Mouse (Mus musculus): ENCODE measurements around the gene Cnr2. TPM values are rescaled to one million over a fixed set of nuclear protein-coding genes. Genes with fewer than 3 reads are reported as not detected.

The Cnr2 gene
- polyA plus RNA-seq, 1 experiment: not detected

DNA sequence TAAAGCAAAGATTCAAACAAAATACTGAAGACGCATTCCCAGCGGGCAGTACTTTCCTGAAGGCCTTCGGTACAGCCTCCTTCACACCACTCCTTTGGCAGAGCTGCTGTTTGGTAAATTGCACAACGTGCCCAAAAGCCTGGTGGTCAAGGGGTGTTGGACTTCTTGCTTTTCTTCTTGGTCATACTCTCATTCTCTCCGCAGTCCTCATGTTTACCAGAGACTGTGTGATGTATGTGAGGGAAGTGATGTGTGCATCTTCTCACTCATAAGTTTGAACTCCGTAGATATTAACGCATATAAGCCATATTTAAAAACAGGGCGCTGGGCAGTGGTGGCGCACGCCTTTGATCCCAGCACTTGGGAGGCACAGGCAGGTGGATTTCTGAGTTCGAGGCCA, 40.6 kb upstream of the Cnr2 start:
- H3K4me2 ChIP-seq (ENCODE audit: low read depth): peak overlapping the region; percentile 86
- TF ChIP-seq TCF12 (IDR thresholded peaks at IDR 0.05; ENCODE audit: insufficient read depth, poor library complexity, severe bottlenecking) (no peak), MAX (IDR thresholded peaks at IDR 0.05; ENCODE audit: low read depth) (no peak), CEBPB (IDR thresholded peaks at IDR 0.05; ENCODE audit: insufficient read depth, poor library complexity, severe bottlenecking) (no peak), REST (IDR thresholded peaks at IDR 0.05; ENCODE audit: insufficient read depth, insufficient read length) (no peak), MYOG (IDR thresholded peaks at IDR 0.05; ENCODE audit: control insufficient read depth in 1 of 3, insufficient read depth in 1 of 3, insufficient read length in 2 of 3, low read depth in 2 of 3) (no peak), POLR2AphosphoS2 (IDR thresholded peaks at IDR 0.05; ENCODE audit: insufficient read length, low read depth) (no peak), POLR2A (IDR thresholded peaks at IDR 0.05; ENCODE audit: insufficient read length, low read depth) (no peak), USF1 (IDR thresholded peaks at IDR 0.05; ENCODE audit: low read depth) (no peak), SRF (IDR thresholded peaks at IDR 0.05; ENCODE audit: control insufficient read depth, insufficient read length, low read depth) (no peak), TCF3 (IDR thresholded peaks at IDR 0.05; ENCODE audit: insufficient read length, low read depth) (no peak), E2F4 (IDR thresholded peaks at IDR 0.05; ENCODE audit: insufficient read depth) (no peak), MYOD1 (IDR thresholded peaks at IDR 0.05; ENCODE audit: control insufficient read depth in 1 of 3, insufficient read length in 2 of 3, low read depth in 2 of 3) (no peak)
- H3K4me3 ChIP-seq: peak overlapping the region; percentile 82
- no peaks in the 10 kb centered on the region for H3K36me3 ChIP-seq (ENCODE audit: control insufficient read depth, insufficient read depth)
- H3K27me3 ChIP-seq (ENCODE audit: control insufficient read depth, insufficient read depth, insufficient read length): no peaks in the 10 kb centered on the region
- H3ac ChIP-seq (ENCODE audit: control insufficient read depth, insufficient read length): no peak overlapping the region
- peaks cover 32% of the 10 kb centered on the region for H3K79me2 ChIP-seq (ENCODE audit: control insufficient read depth, insufficient read depth)

DNA sequence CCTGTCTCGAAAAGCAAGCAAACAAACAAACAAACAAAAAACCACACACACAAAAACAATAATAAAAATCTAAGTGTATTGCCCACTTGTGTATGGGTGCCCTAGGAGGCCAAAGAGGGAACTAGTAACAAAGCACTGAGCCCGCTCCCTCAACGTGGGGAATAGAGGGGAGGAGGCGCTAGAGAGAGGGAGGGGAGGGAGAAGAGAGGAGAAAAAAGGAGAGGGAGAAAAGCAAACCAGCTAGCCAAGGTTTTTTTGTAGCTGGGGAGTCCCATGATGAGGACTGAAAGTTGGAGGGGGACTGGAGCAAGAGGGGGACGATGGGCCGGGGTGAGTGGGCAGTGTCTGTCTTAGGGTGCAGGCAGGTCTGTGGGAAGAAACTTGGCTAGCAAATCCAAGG, 40.1 kb upstream of the Cnr2 start:
- TF ChIP-seq MYOG (IDR thresholded peaks at IDR 0.05; ENCODE audit: control insufficient read depth in 1 of 3, insufficient read depth in 1 of 3, insufficient read length in 2 of 3, low read depth in 2 of 3) (no peak), CEBPB (IDR thresholded peaks at IDR 0.05; ENCODE audit: insufficient read depth, poor library complexity, severe bottlenecking) (no peak)

DNA sequence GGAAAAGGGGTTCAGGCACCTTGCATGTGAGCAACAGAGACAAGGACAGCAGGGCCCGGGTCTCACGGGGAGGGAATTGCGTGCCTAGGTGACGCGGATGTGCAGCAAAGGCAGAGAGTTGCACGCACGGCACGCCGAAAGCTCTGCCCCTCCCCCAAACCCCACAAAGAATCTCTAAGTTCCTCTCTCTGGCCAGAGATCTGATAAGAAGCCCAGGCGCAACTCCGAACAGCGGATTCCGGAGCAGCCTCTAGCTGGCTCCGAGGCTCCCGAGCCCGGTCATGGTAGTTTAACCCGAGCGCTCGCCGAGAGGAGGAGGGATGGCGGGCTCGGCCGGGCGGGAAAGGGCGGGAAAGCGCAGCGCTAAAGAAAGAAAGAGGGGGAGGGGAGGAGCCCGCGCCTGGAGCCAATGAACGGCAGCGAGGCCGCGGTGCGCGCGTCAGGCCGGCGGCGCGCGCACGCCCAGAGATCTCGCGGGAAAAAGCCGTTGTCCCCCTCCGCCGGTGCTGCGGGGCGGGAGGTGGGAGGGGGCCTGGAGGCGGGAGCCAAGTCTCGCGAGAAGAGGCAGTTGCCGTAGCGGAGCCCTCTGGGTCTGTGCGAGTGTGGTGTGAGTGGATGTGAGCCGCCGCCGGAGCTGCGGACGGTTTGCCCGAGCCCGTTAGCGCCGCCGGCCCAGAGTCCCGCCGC, 39.5 kb upstream of the Cnr2 start, which contains the start of gene Srsf10:
Gene Srsf10, plus strand, starts transcription at position 212 of the 687 bp plus-strand sequence.
- peak within 1 kb of the TSS; percentile 87 for H3K4me2 ChIP-seq (ENCODE audit: low read depth)
- H3K4me3 ChIP-seq: peak within 1 kb of the TSS; percentile 82
- peak within 1 kb of the TSS; percentile 93 for H3ac ChIP-seq (ENCODE audit: control insufficient read depth, insufficient read length)
- H3K79me2 ChIP-seq (ENCODE audit: control insufficient read depth, insufficient read depth): peaks cover 42% of the 10 kb centered on the region
- H3K27me3 ChIP-seq (ENCODE audit: control insufficient read depth, insufficient read depth, insufficient read length): no peaks in the 10 kb centered on the region
- TF ChIP-seq MAX (IDR thresholded peaks at IDR 0.05; ENCODE audit: low read depth): no peak
- TF ChIP-seq E2F4 (IDR thresholded peaks at IDR 0.05; ENCODE audit: insufficient read depth): peak; percentile 77
- TF ChIP-seq REST (IDR thresholded peaks at IDR 0.05; ENCODE audit: insufficient read depth, insufficient read length): no peak
- TF ChIP-seq POLR2A (IDR thresholded peaks at IDR 0.05; ENCODE audit: insufficient read length, low read depth): peak; percentile 89
- TF ChIP-seq POLR2AphosphoS2 (IDR thresholded peaks at IDR 0.05; ENCODE audit: insufficient read length, low read depth): peak; percentile 89
- no peak for TF ChIP-seq USF1 (IDR thresholded peaks at IDR 0.05; ENCODE audit: low read depth)
- no peak for TF ChIP-seq SRF (IDR thresholded peaks at IDR 0.05; ENCODE audit: control insufficient read depth, insufficient read length, low read depth)
- H3K36me3 ChIP-seq (ENCODE audit: control insufficient read depth, insufficient read depth): no peaks in the 10 kb centered on the region

More for the DNA sequence above, 40.1 kb upstream of the Cnr2 start:
- Histone ChIP-seq H3ac (ENCODE audit: control insufficient read depth, insufficient read length) (peak overlapping the region; percentile 93), H3K4me2 (ENCODE audit: low read depth) (peak overlapping the region; percentile 86), H3K36me3 (ENCODE audit: control insufficient read depth, insufficient read depth) (no peaks in the 10 kb centered on the region), H3K79me2 (ENCODE audit: control insufficient read depth, insufficient read depth) (peaks cover 36% of the 10 kb centered on the region), H3K27me3 (ENCODE audit: control insufficient read depth, insufficient read depth, insufficient read length) (no peaks in the 10 kb centered on the region), H3K4me3 (peak overlapping the region; percentile 82)

DNA sequence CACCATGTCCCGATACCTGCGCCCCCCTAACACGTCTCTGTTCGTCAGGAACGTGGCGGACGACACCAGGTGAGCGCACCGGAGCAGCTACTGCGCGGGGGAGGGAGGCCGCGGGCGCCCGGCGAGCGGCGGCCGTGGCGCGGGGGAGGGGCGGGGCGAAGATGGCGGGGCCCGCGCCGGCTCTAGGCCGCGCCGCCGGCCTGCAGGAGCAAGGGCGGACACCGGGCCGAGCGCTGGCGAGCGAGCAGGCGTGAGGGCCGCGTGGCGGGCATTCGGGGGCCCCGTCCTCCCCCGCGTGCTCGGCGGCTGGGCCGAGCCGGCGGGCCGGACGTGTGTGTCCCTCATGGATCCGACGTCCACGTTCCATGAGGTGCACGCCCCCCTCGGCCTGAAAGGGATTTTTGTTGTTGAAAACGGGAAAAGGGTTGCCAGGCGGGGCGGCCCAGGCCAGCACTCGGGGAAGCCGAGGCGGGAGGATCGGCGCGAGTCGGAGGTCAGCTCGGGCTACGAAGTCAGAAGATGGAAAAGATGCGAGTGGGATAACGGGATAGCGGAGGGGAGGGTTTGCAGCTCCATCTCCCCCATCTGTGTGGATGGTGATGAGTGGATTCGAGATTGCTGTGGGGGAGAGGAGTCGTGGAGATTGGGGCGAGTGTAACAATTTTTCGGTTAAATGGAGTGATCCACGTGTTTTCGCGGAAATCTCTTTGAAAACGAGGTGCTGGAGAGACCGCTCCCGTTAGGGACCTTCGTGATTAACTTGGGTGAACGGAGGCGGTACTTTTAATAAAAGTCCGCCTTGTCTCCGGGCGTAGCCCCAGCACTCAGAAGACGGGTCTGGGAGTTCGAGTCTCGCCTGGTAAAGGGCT, 38.7 kb upstream of the Cnr2 start:
- H3ac ChIP-seq (ENCODE audit: control insufficient read depth, insufficient read length): peak overlapping the region; percentile 93
- no peaks in the 10 kb centered on the region for H3K27me3 ChIP-seq (ENCODE audit: control insufficient read depth, insufficient read depth, insufficient read length)
- H3K4me3 ChIP-seq: peak overlapping the region; percentile 82
- peaks cover 50% of the 10 kb centered on the region for H3K79me2 ChIP-seq (ENCODE audit: control insufficient read depth, insufficient read depth)
- no peaks in the 10 kb centered on the region for H3K36me3 ChIP-seq (ENCODE audit: control insufficient read depth, insufficient read depth)
- H3K4me2 ChIP-seq (ENCODE audit: low read depth): peak overlapping the region; percentile 87
- no peak for TF ChIP-seq TCF3 (IDR thresholded peaks at IDR 0.05; ENCODE audit: insufficient read length, low read depth)
- no peak for TF ChIP-seq MAX (IDR thresholded peaks at IDR 0.05; ENCODE audit: low read depth)
- no peak for TF ChIP-seq POLR2A (IDR thresholded peaks at IDR 0.05; ENCODE audit: insufficient read length, low read depth)
- TF ChIP-seq REST (IDR thresholded peaks at IDR 0.05; ENCODE audit: insufficient read depth, insufficient read length): no peak
- no peak for TF ChIP-seq SRF (IDR thresholded peaks at IDR 0.05; ENCODE audit: control insufficient read depth, insufficient read length, low read depth)
- TF ChIP-seq MYOG (IDR thresholded peaks at IDR 0.05; ENCODE audit: control insufficient read depth in 1 of 3, insufficient read depth in 1 of 3, insufficient read length in 2 of 3, low read depth in 2 of 3): no peak
- TF ChIP-seq TCF12 (IDR thresholded peaks at IDR 0.05; ENCODE audit: insufficient read depth, poor library complexity, severe bottlenecking): no peak
- no peak for TF ChIP-seq E2F4 (IDR thresholded peaks at IDR 0.05; ENCODE audit: insufficient read depth)
- TF ChIP-seq MYOD1 (IDR thresholded peaks at IDR 0.05; ENCODE audit: control insufficient read depth in 1 of 3, insufficient read length in 2 of 3, low read depth in 2 of 3): no peak
- no peak for TF ChIP-seq POLR2AphosphoS2 (IDR thresholded peaks at IDR 0.05; ENCODE audit: insufficient read length, low read depth)
- TF ChIP-seq CEBPB (IDR thresholded peaks at IDR 0.05; ENCODE audit: insufficient read depth, poor library complexity, severe bottlenecking): no peak
- no peak for TF ChIP-seq USF1 (IDR thresholded peaks at IDR 0.05; ENCODE audit: low read depth)

All from myocyte (in vitro differentiated cells).